Mouse (Mus musculus) liver, embryonic 13.5 days (tissue): Measurements from ENCODE around the gene Kat8. TPM values are rescaled to one million over a fixed set of nuclear protein-coding genes. Genes with fewer than 3 reads are reported as not detected.

Experiments
- ATAC-seq: fragments of 200-750 bp; cut with Nextera tagmentation; 2 replicates; pipeline ENCODE4 v1.8.0; 2017; ENCODE audit warnings: low read depth, mild to moderate bottlenecking, moderate number of reproducible peaks, moderate library complexity
- DNase-seq: peaks from one replicate; pipeline ENCODE4 v3.0.0; 2022
- H3K27ac ChIP-seq: fragments of 300-500 bp; sonication (generic); 2 replicates; pipeline ENCODE4 v1.5.1; 2015; ENCODE audit warnings: moderate library complexity, mild to moderate bottlenecking, inconsistent platforms
- H3K27me3 ChIP-seq: fragments of 300-500 bp; sonication (generic); 2 replicates; pipeline ENCODE4 v1.6.1; 2015; ENCODE audit warnings: mild to moderate bottlenecking, inconsistent platforms
- H3K36me3 ChIP-seq: fragments of 300-500 bp; sonication (generic); 2 replicates; pipeline ENCODE4 v1.6.1; 2015; ENCODE audit warnings: mild to moderate bottlenecking, inconsistent platforms
- H3K4me1 ChIP-seq: fragments of 300-500 bp; sonication (generic); replicated peaks from 2 replicates; pipeline ENCODE4 v1.6.1; 2015; ENCODE audit warnings: inconsistent platforms
- H3K4me2 ChIP-seq: fragments of 300-500 bp; sonication (generic); 2 replicates; pipeline ENCODE4 v1.6.1; 2015; ENCODE audit warnings: inconsistent platforms, mild to moderate bottlenecking, moderate library complexity
- H3K4me3 ChIP-seq: fragments of 300-500 bp; sonication (generic); replicated peaks from 2 replicates; pipeline ENCODE4 v1.5.1; 2015; ENCODE audit warnings: mild to moderate bottlenecking, inconsistent platforms
- H3K9ac ChIP-seq: fragments of 300-500 bp; sonication (generic); 2 replicates; pipeline ENCODE4 v1.6.1; 2015; ENCODE audit warnings: mild to moderate bottlenecking, inconsistent platforms
- H3K9me3 ChIP-seq: fragments of 300-500 bp; sonication (generic); replicated peaks from 2 replicates; pipeline ENCODE4 v1.6.1; 2016; ENCODE audit warnings: inconsistent platforms
- WGBS: fragments of 180-500 bp; shearing (Covaris S2); methylation state at CpG from one replicate; pipeline ENCODE4 v1.1.7; 2015; ENCODE audit not compliant: insufficient replicate concordance; 5-methylcytosine and 5-hydroxymethylcytosine counted together
- polyA plus RNA-seq: library from polyadenylated mRNA; unstranded; fragments of >200 nt; fragmentation: Nextera tagmentation; extraction: Ambion mirVana; gene quantifications from 2 replicates; pipeline ENCODE4 v1.2.1, GENCODE M21; 2015

The Kat8 gene
- polyA plus RNA-seq, 1 experiment from 2014 or later = 20.5 TPM

DNA sequence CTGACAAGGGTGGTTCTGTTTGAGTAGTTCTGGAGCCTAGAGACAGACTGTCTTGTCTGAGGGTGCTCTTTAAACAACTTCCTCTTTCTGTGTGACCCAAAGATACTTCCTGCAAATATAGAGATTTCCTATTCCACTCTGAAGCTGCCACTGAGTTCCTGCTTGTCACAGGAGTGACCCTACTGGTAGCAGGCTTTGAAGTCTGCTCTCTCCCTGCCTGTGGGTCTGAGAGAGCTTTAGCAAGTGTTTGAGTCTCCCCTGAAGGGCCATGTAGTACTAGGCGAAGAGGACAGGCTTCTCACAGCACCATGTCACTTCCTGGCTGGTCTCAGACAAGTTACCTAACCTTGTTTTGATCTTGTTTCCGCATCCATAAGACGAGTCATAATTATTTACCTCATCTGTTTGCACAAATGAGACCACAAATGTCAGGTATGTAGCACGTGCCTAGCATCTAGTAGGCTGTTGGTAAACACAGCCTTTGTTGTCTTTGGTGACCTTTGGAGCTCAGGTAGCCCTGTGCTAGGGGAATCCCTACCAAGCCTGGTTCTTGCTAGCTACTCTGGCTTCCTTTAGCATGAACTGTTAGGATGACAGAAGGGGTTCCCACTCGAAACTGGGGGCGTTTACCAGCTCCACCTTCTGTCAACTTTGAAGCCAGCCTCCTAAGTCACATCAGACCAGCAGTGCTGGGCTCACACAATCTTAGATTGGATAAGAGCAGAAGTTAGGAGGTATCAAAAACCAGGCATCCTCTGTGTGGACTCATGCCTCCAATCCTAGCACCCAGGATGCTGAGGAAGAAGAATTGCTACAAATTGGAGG is 10.3 kb downstream of the Kat8 start:
- Histone ChIP-seq H3K4me3 (no peak overlapping the region), H3K27me3 (no peaks in the 10 kb centered on the region), H3K9me3 (no peaks in the 10 kb centered on the region), H3K27ac (peak overlapping the region; percentile 34), H3K36me3 (peaks cover 44% of the 10 kb centered on the region), H3K9ac (no peak overlapping the region), H3K4me2 (no peak overlapping the region), H3K4me1 (peaks cover 46% of the 10 kb centered on the region)
- DNase-seq (no peak), ATAC-seq (no peak)
- 57% methylated on average over 6 of the region's 6 CpGs for WGBS

DNA sequence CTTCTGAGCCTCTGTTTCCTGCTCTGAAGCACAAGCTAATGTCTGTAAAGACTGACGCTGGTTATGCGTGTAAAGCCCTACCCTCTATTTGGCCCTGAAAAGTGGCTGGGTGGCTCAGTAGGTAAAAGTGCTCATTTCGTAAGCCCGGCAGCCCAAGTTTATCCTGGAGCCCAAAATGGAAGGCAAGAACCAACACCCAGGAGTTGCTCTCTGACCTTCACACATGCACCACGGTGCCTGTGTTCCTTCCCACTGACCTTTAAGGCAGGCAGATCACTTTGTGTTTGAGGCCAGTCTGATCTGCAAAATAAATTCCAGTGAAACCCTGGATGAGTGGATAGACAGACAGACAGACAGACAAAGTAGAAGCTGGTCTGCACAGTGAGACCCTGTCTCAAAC is 11.4 kb downstream of the Kat8 start:
- Histone ChIP-seq H3K27ac (no peak overlapping the region), H3K27me3 (no peaks in the 10 kb centered on the region), H3K9me3 (no peaks in the 10 kb centered on the region), H3K36me3 (peaks cover 42% of the 10 kb centered on the region), H3K4me1 (peaks cover 48% of the 10 kb centered on the region), H3K9ac (no peak overlapping the region), H3K4me3 (no peak overlapping the region), H3K4me2 (no peak overlapping the region)
- 78% methylated on average over 5 of the region's 5 CpGs for WGBS
- no peak for DNase-seq
- no peak for ATAC-seq

DNA sequence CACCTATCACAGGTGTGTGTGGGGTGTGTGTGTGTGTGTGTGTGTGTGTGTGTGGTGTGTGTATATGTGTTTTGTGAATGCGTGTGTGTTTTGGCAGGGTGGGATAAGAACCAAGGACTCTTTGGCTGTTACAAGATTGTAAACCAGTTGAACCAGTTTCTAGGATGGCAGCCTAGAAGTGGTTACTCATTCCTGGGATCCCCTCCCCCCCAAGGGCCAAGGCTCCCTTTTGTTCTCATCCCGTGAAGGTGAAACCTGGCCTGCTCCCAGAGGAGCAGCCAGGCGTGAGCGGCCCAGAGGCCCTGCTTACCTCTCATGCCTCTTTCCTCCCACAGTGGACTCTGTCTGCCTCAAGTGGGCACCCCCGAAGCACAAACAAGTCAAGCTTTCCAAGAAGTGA is 12.9 kb downstream of the Kat8 start:
- Histone ChIP-seq H3K9me3 (no peaks in the 10 kb centered on the region), H3K9ac (no peak overlapping the region), H3K4me3 (no peak overlapping the region), H3K4me2 (no peak overlapping the region), H3K27ac (no peak overlapping the region), H3K4me1 (peaks cover 55% of the 10 kb centered on the region), H3K36me3 (peaks cover 40% of the 10 kb centered on the region), H3K27me3 (no peaks in the 10 kb centered on the region; the same call in 1 of the 2 replicates)
- no peak for ATAC-seq
- no peak for DNase-seq
- 86% methylated on average over 5 of the region's 5 CpGs for WGBS

DNA sequence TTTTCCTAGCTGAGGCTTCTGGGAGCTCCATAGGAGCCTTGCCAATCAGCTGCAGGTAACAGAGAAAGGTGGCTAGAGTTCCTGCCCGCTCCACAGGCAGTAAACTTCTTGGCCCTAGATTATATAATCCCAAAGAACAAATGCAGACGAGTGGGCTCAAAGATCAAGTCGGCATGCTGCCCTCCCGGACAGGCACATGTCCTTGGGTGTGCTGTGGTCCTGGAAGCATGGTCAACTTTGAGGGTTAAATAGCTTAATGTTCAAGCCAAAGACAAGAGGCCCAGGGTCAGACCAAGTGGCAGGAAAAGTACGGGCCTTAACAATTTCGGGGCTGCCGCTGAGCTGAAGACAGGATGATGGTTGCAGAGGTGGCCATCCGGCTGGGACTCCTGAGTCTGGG is 13.8 kb downstream of the Kat8 start:
- Histone ChIP-seq H3K27me3 (no peaks in the 10 kb centered on the region; the same call in 1 of the 2 replicates), H3K9me3 (no peaks in the 10 kb centered on the region), H3K9ac (no peak overlapping the region), H3K4me2 (no peak overlapping the region), H3K4me1 (peaks cover 58% of the 10 kb centered on the region), H3K27ac (no peak overlapping the region; the same call in 1 of the 2 replicates), H3K4me3 (no peak overlapping the region), H3K36me3 (peaks cover 36% of the 10 kb centered on the region)
- 78% methylated on average over 8 of the region's 8 CpGs for WGBS
- ATAC-seq (no peak), DNase-seq (no peak)

DNA sequence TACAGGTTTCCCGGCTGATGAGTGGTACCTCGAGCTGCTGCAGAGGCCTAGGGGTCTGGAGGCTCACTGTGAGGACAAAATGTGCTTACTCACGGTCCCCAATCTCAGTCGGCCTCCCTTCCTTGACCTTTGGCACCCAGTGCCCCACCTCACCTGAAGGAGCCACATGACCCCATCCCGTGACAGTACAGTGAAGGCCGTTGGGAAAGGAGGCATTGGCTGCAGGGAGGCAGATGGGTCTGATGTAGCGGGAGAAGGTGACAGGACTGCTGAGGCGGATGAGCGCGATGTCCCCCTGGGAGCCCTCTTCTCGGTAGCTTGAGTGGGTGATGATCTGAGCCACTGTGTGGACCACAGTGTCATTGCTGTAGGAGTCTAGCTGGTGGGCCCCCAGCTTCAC is 14.5 kb downstream of the Kat8 start:
- H3K9ac ChIP-seq = no peak overlapping the region
- peaks cover 36% of the 10 kb centered on the region for H3K36me3 ChIP-seq
- H3K9me3 ChIP-seq = no peaks in the 10 kb centered on the region
- H3K4me3 ChIP-seq = no peak overlapping the region
- peaks cover 59% of the 10 kb centered on the region for H3K4me1 ChIP-seq
- ATAC-seq = no peak
- H3K4me2 ChIP-seq = no peak overlapping the region
- no peaks in the 10 kb centered on the region; the same call in 1 of the 2 replicates for H3K27me3 ChIP-seq
- no peak for DNase-seq
- WGBS = 78% methylated on average over 11 of the region's 11 CpGs
- H3K27ac ChIP-seq = 0 out of 2 replicates have a peak overlapping the region, but pooled peaks have one; percentile 16

DNA sequence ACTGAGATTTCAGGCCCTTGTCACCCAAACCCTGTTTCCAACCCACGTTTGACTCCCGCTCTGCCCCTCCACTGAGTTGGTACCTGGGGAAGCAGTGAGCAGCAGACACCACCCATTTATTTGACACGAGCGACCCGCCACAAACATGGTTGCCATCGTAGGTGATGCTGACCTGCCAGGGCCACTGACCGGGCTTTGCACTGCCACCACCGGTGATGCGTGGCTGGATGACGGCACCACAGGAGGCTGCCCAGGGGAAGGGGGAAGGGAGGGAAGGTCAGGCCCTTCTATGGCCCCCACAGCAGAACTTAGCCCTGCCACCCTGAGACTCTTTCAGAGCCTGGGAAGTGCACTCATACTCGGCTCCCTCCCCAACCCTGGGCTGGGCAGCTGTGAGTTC is 15.4 kb downstream of the Kat8 start:
- H3K9ac ChIP-seq = no peak overlapping the region
- no peak for DNase-seq
- 86% methylated on average over 11 of the region's 11 CpGs for WGBS
- no peaks in the 10 kb centered on the region; the same call in 1 of the 2 replicates for H3K27me3 ChIP-seq
- no peak overlapping the region for H3K4me2 ChIP-seq
- no peak for ATAC-seq
- peaks cover 56% of the 10 kb centered on the region for H3K4me1 ChIP-seq
- no peak overlapping the region for H3K27ac ChIP-seq
- no peak overlapping the region for H3K4me3 ChIP-seq
- no peaks in the 10 kb centered on the region for H3K9me3 ChIP-seq
- H3K36me3 ChIP-seq = peaks cover 36% of the 10 kb centered on the region

DNA sequence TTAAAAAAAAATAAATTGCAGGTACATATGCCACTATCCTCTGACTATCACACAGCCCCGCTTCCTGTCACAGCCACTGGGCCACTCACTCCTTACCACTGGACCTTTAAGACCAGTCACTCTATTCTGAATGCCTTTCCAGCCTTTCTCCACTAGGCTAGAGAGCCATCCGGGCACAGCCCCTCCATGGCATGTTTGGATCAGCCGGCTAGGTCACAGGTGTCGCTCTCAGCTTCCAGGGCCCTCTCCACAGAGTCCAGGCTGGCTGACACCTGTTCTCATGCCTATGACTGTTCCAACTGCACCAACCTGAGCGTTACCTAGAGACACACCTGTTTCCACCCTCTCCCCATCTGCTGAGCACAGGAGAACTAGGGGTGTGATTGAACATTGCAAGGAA is 16.3 kb downstream of the Kat8 start:
- no peaks in the 10 kb centered on the region for H3K9me3 ChIP-seq
- DNase-seq (no peak), ATAC-seq (no peak)
- 0 out of 2 replicates have a peak overlapping the region, but pooled peaks have one; percentile 66 for H3K9ac ChIP-seq
- H3K4me1 ChIP-seq = peaks cover 56% of the 10 kb centered on the region
- H3K27me3 ChIP-seq = no peaks in the 10 kb centered on the region; the same call in 1 of the 2 replicates
- H3K4me2 ChIP-seq = peak overlapping the region; percentile 55
- H3K4me3 ChIP-seq = peak overlapping the region; percentile 46; the same call in 1 of the 2 replicates
- 57% methylated on average over 5 of the region's 5 CpGs for WGBS
- H3K27ac ChIP-seq = no peak overlapping the region
- H3K36me3 ChIP-seq = peaks cover 30% of the 10 kb centered on the region

DNA sequence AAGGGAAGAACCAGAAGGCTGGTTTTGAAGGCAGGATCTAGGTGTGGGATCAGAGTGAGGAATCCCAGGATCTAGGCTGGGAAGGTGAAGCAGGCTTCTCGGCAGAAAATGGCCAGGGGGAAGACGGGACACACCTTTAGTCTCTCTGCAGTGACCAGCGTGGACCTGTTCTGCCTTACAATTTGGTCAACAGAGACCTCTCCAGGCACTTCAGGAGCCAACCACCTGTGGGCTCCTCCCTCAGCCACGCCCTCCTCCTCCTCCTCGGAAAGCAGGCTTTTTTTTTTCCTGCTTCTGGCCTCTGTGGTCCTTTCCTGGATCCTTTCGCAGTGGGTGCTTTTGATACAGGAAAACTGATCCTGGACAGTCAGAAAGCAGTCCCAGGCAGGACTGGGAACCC is 17.6 kb downstream of the Kat8 start, which contains the start of gene Prss8:
Gene Prss8 (minus strand): TSS at position 182 of the 400 bp plus-strand sequence.
- H3K9me3 ChIP-seq = no peaks in the 10 kb centered on the region
- WGBS = 25% methylated on average over 6 of the region's 6 CpGs
- no peak within 1 kb of the TSS for H3K27ac ChIP-seq
- H3K4me1 ChIP-seq = peaks cover 58% of the 10 kb centered on the region
- H3K27me3 ChIP-seq = no peaks in the 10 kb centered on the region; the same call in 1 of the 2 replicates
- H3K4me3 ChIP-seq = peak within 1 kb of the TSS; percentile 46
- ATAC-seq = no peak; the same call in 1 of the 2 replicates
- H3K4me2 ChIP-seq = peak within 1 kb of the TSS; percentile 55
- peak within 1 kb of the TSS; percentile 66 for H3K9ac ChIP-seq
- H3K36me3 ChIP-seq = peaks cover 21% of the 10 kb centered on the region
- no peak for DNase-seq

DNA sequence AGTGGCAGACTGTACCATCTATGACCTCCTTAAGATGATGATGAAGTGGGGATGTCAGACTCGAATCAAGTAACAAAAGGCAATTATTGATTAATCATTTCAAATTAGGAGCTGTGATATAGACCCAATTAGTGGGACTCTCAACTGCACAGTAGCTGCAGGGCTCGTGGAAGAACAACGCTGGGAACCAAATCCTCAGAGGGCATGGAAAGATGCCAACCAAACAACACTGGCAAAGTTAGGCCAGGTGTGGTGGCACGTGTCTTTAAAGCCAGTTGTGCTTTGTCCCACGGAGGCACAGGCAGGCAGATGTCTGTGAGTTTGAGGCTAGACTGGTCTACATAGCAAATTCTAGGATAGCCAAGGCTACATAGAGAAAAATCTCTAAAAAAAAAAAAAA is 18.3 kb downstream of the Kat8 start:
- ATAC-seq = no peak
- Histone ChIP-seq H3K9me3 (no peaks in the 10 kb centered on the region), H3K36me3 (peaks cover 14% of the 10 kb centered on the region), H3K4me3 (no peak overlapping the region), H3K27ac (no peak overlapping the region), H3K27me3 (no peaks in the 10 kb centered on the region; the same call in 1 of the 2 replicates), H3K4me2 (no peak overlapping the region), H3K4me1 (peaks cover 62% of the 10 kb centered on the region), H3K9ac (no peak overlapping the region)
- no peak for DNase-seq
- WGBS = 79% methylated on average over 5 of the region's 5 CpGs

DNA sequence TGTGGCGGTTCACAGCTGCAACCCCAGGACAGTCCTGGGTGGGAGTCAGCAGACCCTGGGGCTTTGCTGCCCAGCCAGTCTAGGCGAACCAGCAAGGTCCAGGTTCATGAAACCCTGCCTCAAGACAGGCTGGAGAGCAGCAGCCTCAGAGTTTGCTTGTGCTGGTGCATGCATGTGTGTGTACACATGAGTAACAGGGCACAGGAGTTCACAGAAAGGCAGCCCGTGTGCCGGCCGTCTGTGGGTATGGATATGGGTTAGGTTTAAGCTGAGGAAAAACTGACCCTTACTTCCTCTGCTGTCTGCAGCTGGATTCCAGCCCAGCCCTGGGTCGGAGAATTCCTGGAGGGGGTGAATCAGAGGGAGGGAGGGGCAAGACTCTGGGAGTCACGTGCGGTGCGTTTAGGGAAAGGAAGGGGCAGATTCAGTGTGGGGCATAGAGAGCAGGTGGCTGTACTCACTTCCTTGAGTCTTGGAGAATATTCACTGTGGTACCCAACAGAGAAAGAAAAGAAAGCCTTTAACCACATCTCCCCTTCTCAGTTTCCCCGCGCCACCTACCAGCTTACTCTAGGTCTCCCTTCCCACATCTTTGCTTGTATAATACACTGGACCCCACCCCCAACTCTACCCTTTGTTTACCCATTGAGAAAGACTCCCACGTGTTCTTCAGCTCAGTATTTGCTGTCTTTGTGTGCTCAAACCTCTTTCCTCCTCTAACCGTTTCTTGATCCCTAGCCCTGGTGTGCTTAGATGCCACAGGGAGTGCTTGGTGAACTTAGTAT is 19.2 kb downstream of the Kat8 start:
- Histone ChIP-seq H3K36me3 (peaks cover 6% of the 10 kb centered on the region), H3K27ac (peak overlapping the region; percentile 51), H3K4me2 (peak overlapping the region; percentile 34), H3K4me3 (no peak overlapping the region; the same call in 1 of the 2 replicates), H3K9me3 (no peaks in the 10 kb centered on the region), H3K27me3 (no peaks in the 10 kb centered on the region; the same call in 1 of the 2 replicates), H3K9ac (no peak overlapping the region), H3K4me1 (peaks cover 71% of the 10 kb centered on the region)
- ATAC-seq = no peak
- no peak for DNase-seq
- 56% methylated on average over 13 of the region's 13 CpGs for WGBS
